Comparison of ENCODE assay signal across 10 mouse cellular contexts in the genomic region with DNA sequence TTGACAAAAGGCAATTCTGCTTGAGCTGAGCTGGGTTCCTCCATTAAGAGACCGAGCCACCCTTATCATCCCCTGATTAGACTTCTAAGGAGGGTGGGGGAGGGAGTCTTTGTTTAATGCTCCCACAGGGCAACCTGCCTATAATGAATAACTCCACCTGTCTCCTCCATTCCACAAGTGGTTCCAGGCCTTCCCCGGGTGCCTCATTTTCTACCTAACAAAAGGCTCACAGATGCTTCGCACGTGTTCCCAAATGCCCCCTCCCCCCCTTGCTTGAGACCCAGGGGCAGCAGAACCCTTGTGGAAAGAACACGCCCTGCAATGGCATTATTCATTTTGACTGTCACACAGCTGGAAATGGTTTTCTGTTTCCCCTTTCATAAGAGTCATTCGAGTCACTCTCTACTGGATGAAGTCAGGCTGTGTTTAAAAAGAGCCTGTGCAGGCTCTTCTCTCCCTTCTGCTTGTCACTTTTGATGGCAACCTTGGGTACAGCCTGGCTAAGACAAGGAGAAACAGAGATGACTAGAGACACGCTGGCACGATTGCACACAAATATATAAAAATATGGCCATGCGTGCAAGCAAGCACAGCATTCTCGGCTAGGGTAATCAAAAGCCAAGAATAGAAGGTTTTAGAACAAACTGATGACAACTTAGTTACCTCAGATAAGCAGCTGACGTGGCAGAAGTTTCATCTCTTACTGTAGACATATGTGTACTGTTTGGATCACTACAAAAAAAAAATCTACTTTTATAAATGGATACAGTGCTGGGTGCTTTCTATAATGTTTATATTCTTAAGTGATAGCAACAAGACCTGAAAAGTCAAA. TPM values are rescaled to one million over a fixed set of nuclear protein-coding genes. Genes with fewer than 3 reads are reported as not detected.
DNase-seq lines count a peak whose midpoint lies in the region; ATAC-seq lines count a peak whose summit lies in the region.
"Had no signal": no experiment of that assay in that cellular context is flagged by ENCODE, and none has a peak within 500 bp of the region (broad histone marks: within the 10 kb centered on the region; RNA-seq: fewer than 3 reads in every experiment).

No protein-coding gene starts in this region.

- no peaks in the 10 kb centered on the region for H3K9me3 ChIP-seq in hindbrain, embryonic 10.5 days
- H3K9me3 ChIP-seq in hindbrain, embryonic 12.5 days (replicated peaks) = no peaks in the 10 kb centered on the region
- H3K9me3 ChIP-seq in embryonic facial prominence, embryonic 11.5 days (replicated peaks; ENCODE audit: control insufficient read depth, low read length) = no peaks in the 10 kb centered on the region
- H3K9me3 ChIP-seq in limb, embryonic 10.5 days (replicated peaks) = no peaks in the 10 kb centered on the region

- H3K27ac ChIP-seq in hindbrain, embryonic 10.5 days = peak overlapping the region; percentile 72
- H3K27ac ChIP-seq in hindbrain, embryonic 12.5 days = no peak overlapping the region
- no peak overlapping the region for H3K27ac ChIP-seq in embryonic facial prominence, embryonic 11.5 days (replicated peaks; ENCODE audit: low read depth, low read length)
- H3K27ac ChIP-seq in limb, embryonic 10.5 days = peak overlapping the region; percentile 82

- no peak overlapping the region for H3K4me2 ChIP-seq in hindbrain, embryonic 12.5 days (replicated peaks)
- H3K4me2 ChIP-seq in embryonic facial prominence, embryonic 11.5 days (ENCODE audit: low read depth, low read length) = no peak overlapping the region

- WGBS in hindbrain, embryonic 10.5 days = 39% methylated on average over 11 of the region's 11 CpGs
- WGBS in hindbrain, embryonic 12.5 days = 34% methylated on average over 11 of the region's 11 CpGs
- 25% methylated on average over 11 of the region's 11 CpGs for WGBS in embryonic facial prominence, embryonic 11.5 days
- WGBS in limb, embryonic 10.5 days = 27% methylated on average over 11 of the region's 11 CpGs

- H3K4me3 ChIP-seq in hindbrain, embryonic 10.5 days = no peak overlapping the region
- no peak overlapping the region for H3K4me3 ChIP-seq in hindbrain, embryonic 12.5 days
- no peak overlapping the region for H3K4me3 ChIP-seq in embryonic facial prominence, embryonic 11.5 days (ENCODE audit: low read depth, low read length)
- H3K4me3 ChIP-seq in limb, embryonic 10.5 days = peak overlapping the region; percentile 28; the same call in 1 of the 2 replicates

- H3K27me3 ChIP-seq in hindbrain, embryonic 10.5 days (ENCODE audit: insufficient read depth, poor library complexity, severe bottlenecking) = peaks cover 4% of the 10 kb centered on the region; the same call in 1 of the 2 replicates
- peaks cover 4% of the 10 kb centered on the region; the same call in 1 of the 2 replicates for H3K27me3 ChIP-seq in hindbrain, embryonic 12.5 days
- no peaks in the 10 kb centered on the region for H3K27me3 ChIP-seq in embryonic facial prominence, embryonic 11.5 days (ENCODE audit: control insufficient read depth, insufficient read depth, low read length)
- H3K27me3 ChIP-seq in limb, embryonic 10.5 days (ENCODE audit: low read depth, poor library complexity, severe bottlenecking) = no peaks in the 10 kb centered on the region

- peak; percentile 59 for DNase-seq in hindbrain, embryonic 10.5 days (ENCODE audit: low spot score)
- DNase-seq in R1 (ENCODE audit: low read depth, low spot score) = peak; percentile 97
- peak; percentile 94 for DNase-seq in embryonic facial prominence, embryonic 11.5 days (ENCODE audit: low spot score)
- peak; percentile 89 for DNase-seq in limb, embryonic 10.5 days (ENCODE audit: low spot score)
- no peak for DNase-seq in cerebellum, adult 8-10 months
- DNase-seq in right cerebral cortex, adult 18-20 months = no peak
- no peak for DNase-seq in urinary bladder, postnatal 14 days (ENCODE audit: low spot score)
- DNase-seq: gastrocnemius, postnatal 10 days; thymus, adult 18-20 months had no signal

- H3K36me3 ChIP-seq in hindbrain, embryonic 10.5 days = peaks cover 7% of the 10 kb centered on the region
- H3K36me3 ChIP-seq in hindbrain, embryonic 12.5 days = no peaks in the 10 kb centered on the region
- H3K36me3 ChIP-seq in embryonic facial prominence, embryonic 11.5 days (replicated peaks; ENCODE audit: control insufficient read depth, insufficient read depth, low read depth, low read length) = no peaks in the 10 kb centered on the region
- peaks cover 89% of the 10 kb centered on the region for H3K36me3 ChIP-seq in limb, embryonic 10.5 days

- ATAC-seq in hindbrain, embryonic 12.5 days (ENCODE audit: low FRiP score) = no peak
- peak; percentile 75 for ATAC-seq in embryonic facial prominence, embryonic 11.5 days (replicated peaks; ENCODE audit: insufficient number of reproducible peaks, low FRiP score, low TSS enrichment, low read depth)

- H3K4me1 ChIP-seq in hindbrain, embryonic 10.5 days (replicated peaks) = peaks cover 40% of the 10 kb centered on the region
- peaks cover 12% of the 10 kb centered on the region for H3K4me1 ChIP-seq in hindbrain, embryonic 12.5 days
- H3K4me1 ChIP-seq in embryonic facial prominence, embryonic 11.5 days (ENCODE audit: control insufficient read depth, insufficient read depth, low read length) = no peaks in the 10 kb centered on the region; the same call in none of the 2 replicates
- H3K4me1 ChIP-seq in limb, embryonic 10.5 days = peaks cover 69% of the 10 kb centered on the region

- no peak overlapping the region for H3K9ac ChIP-seq in hindbrain, embryonic 12.5 days
- H3K9ac ChIP-seq in embryonic facial prominence, embryonic 11.5 days (replicated peaks; ENCODE audit: low read length) = no peak overlapping the region

RNA-seq across cellular contexts. Expression of a gene that starts 7.0 kb away (rescaled TPM):
- 46.1 and 58.2 TPM in 2 replicates for polyA plus RNA-seq in hindbrain, embryonic 10.5 days (2016; fragmentation: Nextera tagmentation; extraction: Ambion mirVana)
- 63.6 and 78.1 TPM in 2 replicates for polyA plus RNA-seq in hindbrain, embryonic 12.5 days (2016; fragmentation: Nextera tagmentation; extraction: Ambion mirVana)
- polyA plus RNA-seq in embryonic facial prominence, embryonic 11.5 days (2014; fragmentation: Nextera tagmentation; extraction: Ambion mirVana) = 177 and 206 TPM in 2 replicates
- 197 and 253 TPM in 2 replicates for polyA plus RNA-seq in limb, embryonic 10.5 days (2016; fragmentation: Nextera tagmentation; extraction: Ambion mirVana)

Comparison
In these comparisons a context has a peak if more than half of its experiments do, and no peak if none do; other contexts are left out.
1. H3K27ac ChIP-seq: peak in hindbrain, embryonic 10.5 days (single experiment) and limb, embryonic 10.5 days (single experiment); none in hindbrain, embryonic 12.5 days (single experiment) and embryonic facial prominence, embryonic 11.5 days (single experiment).
2. DNase-seq: peak in hindbrain, embryonic 10.5 days (single experiment), R1 (single experiment), embryonic facial prominence, embryonic 11.5 days (single experiment) and limb, embryonic 10.5 days (single experiment); none in cerebellum, adult 8-10 months (single experiment), right cerebral cortex, adult 18-20 months (single experiment) and urinary bladder, postnatal 14 days (single experiment).